Mouse (Mus musculus): ENCODE measurements around the gene Zcrb1. TPM values are rescaled to one million over a fixed set of nuclear protein-coding genes. Genes with fewer than 3 reads are reported as not detected.

The Zcrb1 gene
- polyA plus RNA-seq, 1 experiment from 2014 or later, result 169 TPM

- no peak overlapping the region for H3K4me2 ChIP-seq
- no peaks in the 10 kb centered on the region for H3K36me3 ChIP-seq (replicated peaks)
- H3K9ac ChIP-seq, result no peak overlapping the region
- H3K27ac ChIP-seq, result no peak overlapping the region
- 93% methylated on average over 19 of the region's 19 CpGs for WGBS
- H3K4me1 ChIP-seq, result no peaks in the 10 kb centered on the region
- H3K27me3 ChIP-seq, result no peaks in the 10 kb centered on the region
- no peak overlapping the region for H3K4me3 ChIP-seq (replicated peaks)
- no peak for ATAC-seq (ENCODE audit: low FRiP score)
- no peaks in the 10 kb centered on the region for H3K9me3 ChIP-seq
Measured at GRCm38 (mm10) chr15:93358346-93359095, 39.6 kb downstream of the Zcrb1 start.

- Histone ChIP-seq H3K27me3 (no peaks in the 10 kb centered on the region; the same call in 1 of the 2 replicates), H3K4me2 (no peak overlapping the region), H3K36me3 (replicated peaks) (no peaks in the 10 kb centered on the region), H3K9me3 (no peaks in the 10 kb centered on the region), H3K4me1 (peaks cover 4% of the 10 kb centered on the region; the same call in 1 of the 2 replicates), H3K9ac (no peak overlapping the region), H3K27ac (no peak overlapping the region), H3K4me3 (replicated peaks) (no peak overlapping the region)
- no peak for ATAC-seq (ENCODE audit: low FRiP score)
- WGBS, result 87% methylated on average over 10 of the region's 10 CpGs
Measured at GRCm38 (mm10) chr15:93340630-93341379, 57.3 kb downstream of the Zcrb1 start.

- under 1% methylated on average over 52 of the region's 73 CpGs for WGBS
- H3K4me2 ChIP-seq, result peak within 1 kb of the TSS; percentile 67
- peak; percentile 94 for ATAC-seq (ENCODE audit: low FRiP score)
- no peaks in the 10 kb centered on the region; the same call in 1 of the 2 replicates for H3K27me3 ChIP-seq
- peaks cover 13% of the 10 kb centered on the region for H3K4me1 ChIP-seq
- no peaks in the 10 kb centered on the region for H3K9me3 ChIP-seq
- H3K36me3 ChIP-seq (replicated peaks), result peaks cover 8% of the 10 kb centered on the region
- H3K4me3 ChIP-seq (replicated peaks), result peak within 1 kb of the TSS; percentile 82
- peak within 1 kb of the TSS; percentile 93 for H3K27ac ChIP-seq
- peak within 1 kb of the TSS; percentile 89 for H3K9ac ChIP-seq
Measured at GRCm38 (mm10) chr15:93336925-93337761, 61.0 kb downstream of the Zcrb1 start, which contains the start of gene Yaf2. Gene Yaf2, minus strand, starts transcription at chr15:93336935.

GRCm38 (mm10) chr15:93336658-93336924 is 61.5 kb downstream of the Zcrb1 start:
- Histone ChIP-seq H3K4me2 (peak overlapping the region; percentile 67), H3K4me3 (replicated peaks) (peak overlapping the region; percentile 82), H3K27me3 (no peaks in the 10 kb centered on the region; the same call in 1 of the 2 replicates), H3K9ac (peak overlapping the region; percentile 89), H3K4me1 (peaks cover 13% of the 10 kb centered on the region), H3K27ac (peak overlapping the region; percentile 93), H3K36me3 (replicated peaks) (peaks cover 8% of the 10 kb centered on the region), H3K9me3 (no peaks in the 10 kb centered on the region)
- no CpG with 5 or more reads among the region's 52 CpGs for WGBS
- ATAC-seq (ENCODE audit: low FRiP score), result no peak

Other genes starting within 250 kb of the Zcrb1 start
- 19.4 and 20.0 TPM in 2 replicates for gene Gxylt1, start 123.2 kb downstream of the Zcrb1 start, polyA plus RNA-seq (2016; fragmentation: Nextera tagmentation; extraction: Ambion mirVana)
- 91.1 and 93.1 TPM in 2 replicates for gene Yaf2, start 61.4 kb downstream of the Zcrb1 start, polyA plus RNA-seq (2016; fragmentation: Nextera tagmentation; extraction: Ambion mirVana)
- 82.8 and 86.9 TPM in 2 replicates for gene Pphln1, start within 50 bp of the Zcrb1 start, polyA plus RNA-seq (2016; fragmentation: Nextera tagmentation; extraction: Ambion mirVana)
- 9.0 and 11.0 TPM in 2 replicates for gene Prickle1, start 197.6 kb upstream of the Zcrb1 start, polyA plus RNA-seq (2016; fragmentation: Nextera tagmentation; extraction: Ambion mirVana)

Measured in forebrain, embryonic 12.5 days (tissue).